Mouse (Mus musculus) embryo, embryonic 11.5 days (tissue): ENCODE measurements around the gene Esrrg.

Source experiments
- DNase-seq: peaks from one replicate; pipeline ENCODE4 v3.0.0-alpha.2; 2012; ENCODE audit warnings: low read depth, low spot score

The Esrrg gene

DNA sequence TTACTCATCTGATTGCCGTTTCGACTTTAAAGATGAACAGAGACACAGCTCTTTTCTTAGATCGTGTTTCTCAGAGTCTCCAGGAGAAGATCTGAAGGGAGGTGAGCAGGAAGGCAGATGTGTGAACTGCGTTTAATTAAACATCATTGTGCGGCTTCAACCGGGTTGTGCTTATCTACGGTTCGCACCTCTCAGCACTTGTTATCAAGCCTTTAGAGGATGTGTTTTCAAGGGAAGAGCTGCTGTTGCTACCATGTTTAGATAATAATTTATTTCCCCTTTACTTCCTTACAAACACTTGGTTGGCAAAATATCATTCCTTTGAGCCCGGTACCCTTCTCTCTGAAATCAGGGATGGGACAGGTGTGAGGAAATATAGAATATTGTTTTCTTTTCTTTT lies 460.2 kb downstream of the Esrrg start:
- no peak for DNase-seq

GRCm38 (mm10) chr1:188069849-188070248 lies 461.3 kb downstream of the Esrrg start:
- no peak for DNase-seq

- DNase-seq = no peak
Measured at GRCm38 (mm10) chr1:188077561-188078195, 469.1 kb downstream of the Esrrg start.

DNA sequence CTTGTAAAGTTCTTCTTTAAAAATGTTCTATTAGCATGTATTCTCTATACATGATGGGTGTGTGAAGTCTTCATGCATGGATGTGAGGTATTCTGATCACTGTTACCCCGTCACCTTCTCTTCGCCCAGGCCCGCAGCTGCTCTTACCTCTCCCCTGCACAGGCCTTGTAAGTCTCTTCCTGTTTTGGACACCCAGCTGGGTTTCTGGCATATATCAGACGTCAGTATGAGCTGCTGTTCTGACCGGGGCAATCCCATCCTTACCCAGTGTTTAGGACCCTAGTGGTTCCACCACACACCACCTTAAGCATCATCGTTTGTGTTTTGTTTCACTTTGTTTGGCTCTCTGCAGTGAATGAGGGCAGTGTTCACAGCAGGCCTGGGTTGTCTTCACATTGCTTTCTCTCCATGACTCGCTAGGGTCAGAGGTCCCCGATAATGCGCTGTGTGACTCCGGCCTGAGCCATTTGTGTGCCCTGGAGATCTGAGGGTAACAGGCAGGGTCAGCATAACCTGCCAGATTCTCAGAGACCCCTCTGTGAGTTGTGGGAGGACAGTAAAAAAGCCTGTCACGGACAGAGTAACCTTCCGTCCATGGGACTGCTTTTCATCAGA lies 471.8 kb downstream of the Esrrg start:
- DNase-seq = no peak

DNA sequence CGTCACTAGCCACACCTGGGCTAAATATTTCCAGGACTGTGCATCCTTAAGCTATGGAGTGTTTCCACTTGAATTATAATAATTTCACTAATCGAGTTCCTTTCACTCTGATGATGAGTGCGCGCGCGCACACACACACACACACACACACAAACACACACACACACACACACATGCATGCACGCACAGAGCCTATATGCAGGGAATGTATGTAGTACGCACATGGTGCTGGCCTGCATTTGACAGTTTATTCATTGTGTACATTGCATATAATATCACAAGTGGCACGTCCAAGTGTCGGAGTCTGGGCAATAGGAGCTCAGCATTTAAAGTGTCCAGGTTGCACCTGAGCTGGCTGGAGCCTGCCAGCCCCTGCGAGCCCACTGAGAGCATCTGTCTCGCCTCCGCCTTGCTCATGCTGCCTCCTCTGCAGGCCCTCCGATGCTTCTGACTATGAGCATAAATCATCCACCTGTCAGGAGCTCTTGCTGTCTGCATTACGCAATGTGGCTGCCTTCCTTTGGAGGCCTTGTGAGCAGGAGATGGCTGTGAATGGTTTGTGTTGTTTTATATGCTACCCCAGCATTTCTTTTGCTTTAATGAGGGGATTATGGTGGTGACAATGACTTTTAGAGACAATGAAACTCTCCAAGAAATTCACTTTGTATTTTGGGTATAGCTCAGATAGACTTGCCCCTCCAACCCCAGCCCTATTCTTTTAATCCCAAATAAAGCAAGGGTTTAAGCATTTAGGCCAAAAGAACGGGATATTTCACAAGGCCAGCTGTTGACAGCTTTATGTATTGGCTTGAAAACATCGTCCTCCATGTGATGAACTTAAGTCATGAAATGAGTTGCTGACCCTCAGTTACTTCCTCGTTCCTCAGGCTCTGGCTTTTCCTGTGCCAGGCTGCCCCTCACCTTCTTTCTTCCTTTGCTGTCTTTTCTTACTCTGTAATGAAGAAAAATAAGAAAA lies 474.4 kb downstream of the Esrrg start:
- peak; percentile 34 for DNase-seq

DNA sequence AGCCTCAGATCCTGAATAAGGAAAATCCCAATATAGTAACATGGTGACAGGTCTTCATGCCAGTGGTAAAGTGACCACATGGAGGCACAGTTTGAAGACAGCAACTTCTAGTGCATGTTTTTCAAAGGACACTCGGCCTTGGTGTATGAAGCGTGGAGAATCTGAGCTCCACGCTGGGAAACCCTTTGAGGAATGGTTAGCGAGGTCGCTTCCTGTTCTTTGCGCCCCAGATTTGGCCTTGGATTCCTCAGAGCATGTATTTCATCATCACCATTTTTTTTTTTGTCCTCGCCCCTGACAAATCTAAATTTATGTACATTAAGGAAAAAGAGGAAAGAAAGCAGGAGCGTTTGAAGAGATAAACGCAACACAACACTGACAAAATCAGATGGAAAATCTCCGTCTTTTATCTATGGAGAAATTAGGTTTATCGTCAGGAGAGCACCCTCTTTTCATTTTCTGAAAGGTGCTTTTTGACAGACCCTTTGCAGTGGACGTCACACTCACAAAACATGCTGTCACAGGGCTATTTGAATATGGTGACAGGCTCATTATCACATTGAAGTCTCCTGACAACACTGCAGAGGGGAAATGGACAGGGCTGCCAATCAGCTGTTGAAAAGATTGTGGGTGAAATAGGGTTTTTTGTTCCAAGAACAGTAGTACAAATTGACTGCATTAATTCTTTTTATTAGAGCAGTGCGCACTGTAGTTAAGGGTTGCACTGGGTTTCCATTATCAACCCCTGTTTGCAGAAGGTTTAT lies 476.7 kb downstream of the Esrrg start:
- DNase-seq = no peak

DNA sequence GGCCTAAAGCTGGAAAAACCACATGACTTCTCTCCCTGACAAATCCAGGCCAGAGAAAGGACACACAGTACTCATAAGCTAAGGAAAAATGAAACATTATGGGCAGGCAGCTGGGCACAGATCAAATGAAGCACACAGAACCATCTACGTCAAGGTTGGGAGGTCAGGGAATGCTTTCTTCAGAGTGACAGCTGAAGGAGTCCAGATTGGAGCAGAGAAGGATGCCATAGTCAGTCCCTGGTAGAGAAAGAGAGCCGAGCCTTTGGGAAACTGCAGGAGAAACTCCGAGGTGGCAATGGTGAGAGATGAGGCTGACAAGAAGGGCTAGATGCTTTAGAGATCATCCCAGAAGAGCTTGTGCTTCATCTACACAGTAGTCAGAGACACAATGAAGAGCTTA lies 485.1 kb downstream of the Esrrg start:
- no peak for DNase-seq

GRCm38 (mm10) chr1:188101832-188102231 lies 493.2 kb downstream of the Esrrg start:
- DNase-seq = no peak

DNA sequence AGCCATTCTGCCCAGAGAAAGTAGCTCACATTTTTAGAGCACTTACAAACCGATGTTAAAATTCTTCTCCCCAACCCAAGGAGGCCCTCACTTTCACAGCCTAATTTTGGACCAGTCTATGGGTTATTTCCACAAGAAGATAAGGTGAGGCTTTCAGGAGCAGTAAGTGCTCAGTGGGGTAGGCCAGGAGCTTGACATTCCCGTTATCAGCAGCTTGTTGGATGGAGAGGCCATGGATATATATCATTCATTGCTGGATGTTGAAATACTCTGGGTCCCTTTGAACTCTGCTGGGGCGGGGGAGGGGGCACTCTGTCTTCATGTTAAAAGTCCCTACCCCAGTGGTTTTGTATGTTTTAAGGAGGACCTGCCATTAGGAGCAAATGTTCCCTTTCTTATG lies 494.6 kb downstream of the Esrrg start:
- no peak for DNase-seq

DNA sequence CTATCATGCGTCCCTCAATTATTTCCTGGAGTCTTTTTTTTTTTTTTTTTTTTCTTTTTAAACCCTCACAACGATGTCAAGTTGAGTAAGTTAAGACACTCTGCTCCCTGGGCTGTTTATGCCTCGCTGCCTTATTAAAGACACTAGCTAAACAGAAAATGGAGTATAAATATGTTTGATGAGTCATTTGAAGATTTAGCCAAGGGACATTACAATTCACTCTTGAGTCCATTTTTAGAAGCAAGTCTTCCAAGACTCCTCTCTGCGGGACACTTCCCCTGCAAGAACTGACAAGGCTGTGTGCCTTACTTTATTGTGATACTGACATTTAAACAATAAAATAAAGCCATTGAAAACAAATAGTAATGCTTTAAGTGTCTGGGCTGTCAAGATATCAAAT lies 496.9 kb downstream of the Esrrg start:
- no peak for DNase-seq

GRCm38 (mm10) chr1:188107946-188108345 lies 499.4 kb downstream of the Esrrg start:
- DNase-seq = no peak

GRCm38 (mm10) chr1:188111552-188111951 lies 503.0 kb downstream of the Esrrg start:
- no peak for DNase-seq

DNA sequence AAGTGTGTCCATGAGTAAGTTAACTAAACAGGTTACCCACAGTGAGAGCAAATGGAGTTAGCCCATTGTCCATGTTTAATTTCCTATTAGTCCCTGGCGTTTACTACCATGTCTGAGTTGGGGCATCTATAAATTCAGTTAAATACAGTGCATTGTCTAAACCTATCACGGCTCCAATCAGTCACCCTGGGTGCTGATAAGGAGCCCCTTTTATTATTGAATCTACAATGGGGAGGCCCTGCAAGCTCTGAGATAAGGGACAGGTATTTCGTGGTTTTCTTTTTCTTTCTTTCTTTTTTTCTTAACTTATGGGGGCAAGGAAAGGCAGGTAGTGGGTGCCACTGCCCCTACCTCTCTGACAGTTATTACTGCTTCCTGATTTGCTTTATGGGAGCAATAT lies 504.6 kb downstream of the Esrrg start:
- no peak for DNase-seq

- DNase-seq = no peak
Measured at GRCm38 (mm10) chr1:188118125-188118524, 509.5 kb downstream of the Esrrg start.

DNA sequence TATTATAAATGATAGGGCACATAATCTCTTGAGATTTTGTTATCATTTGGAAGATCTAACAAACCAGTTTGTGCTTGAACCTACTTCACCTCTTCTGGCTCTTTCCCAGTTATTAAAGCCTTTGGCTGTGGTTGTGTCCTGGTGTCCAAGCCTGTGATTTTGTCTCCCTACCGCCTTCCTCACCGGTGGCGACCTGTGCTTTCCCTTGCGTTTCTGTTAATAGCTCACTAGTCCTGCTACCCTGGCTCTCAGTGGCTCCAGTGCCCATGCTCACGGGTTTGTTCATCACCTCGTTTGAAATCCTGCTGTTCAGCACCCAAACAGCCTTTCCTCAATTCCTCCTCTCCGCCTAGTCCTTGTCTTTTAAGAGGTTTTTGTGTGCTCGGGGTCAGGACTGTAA lies 511.2 kb downstream of the Esrrg start:
- DNase-seq = no peak

- no peak for DNase-seq
Measured at GRCm38 (mm10) chr1:188125521-188126021, 517.0 kb downstream of the Esrrg start.

- DNase-seq = no peak
Measured at GRCm38 (mm10) chr1:188136126-188136525, 527.5 kb downstream of the Esrrg start.

- DNase-seq = no peak
Measured at GRCm38 (mm10) chr1:188139473-188139872, 530.9 kb downstream of the Esrrg start.

DNA sequence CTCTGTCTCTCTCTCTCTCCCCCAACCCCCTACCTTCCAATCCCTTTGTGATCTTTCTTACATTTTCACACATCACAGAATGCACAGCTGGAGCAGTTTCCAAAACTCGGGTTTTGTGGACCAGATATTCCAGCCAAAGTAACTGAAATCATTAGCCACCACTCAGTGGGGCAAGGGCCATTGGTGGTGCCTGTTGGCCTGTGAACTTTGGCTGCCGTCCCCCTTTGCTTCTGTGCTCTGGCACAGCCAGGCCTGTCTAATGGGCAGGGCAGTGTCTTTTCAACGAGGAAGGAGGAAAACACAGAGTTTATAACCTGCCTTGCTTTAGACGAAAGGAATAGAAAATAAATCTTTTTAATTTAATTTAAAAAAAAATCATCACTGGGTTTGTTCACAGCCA lies 531.6 kb downstream of the Esrrg start:
- DNase-seq = no peak

DNA sequence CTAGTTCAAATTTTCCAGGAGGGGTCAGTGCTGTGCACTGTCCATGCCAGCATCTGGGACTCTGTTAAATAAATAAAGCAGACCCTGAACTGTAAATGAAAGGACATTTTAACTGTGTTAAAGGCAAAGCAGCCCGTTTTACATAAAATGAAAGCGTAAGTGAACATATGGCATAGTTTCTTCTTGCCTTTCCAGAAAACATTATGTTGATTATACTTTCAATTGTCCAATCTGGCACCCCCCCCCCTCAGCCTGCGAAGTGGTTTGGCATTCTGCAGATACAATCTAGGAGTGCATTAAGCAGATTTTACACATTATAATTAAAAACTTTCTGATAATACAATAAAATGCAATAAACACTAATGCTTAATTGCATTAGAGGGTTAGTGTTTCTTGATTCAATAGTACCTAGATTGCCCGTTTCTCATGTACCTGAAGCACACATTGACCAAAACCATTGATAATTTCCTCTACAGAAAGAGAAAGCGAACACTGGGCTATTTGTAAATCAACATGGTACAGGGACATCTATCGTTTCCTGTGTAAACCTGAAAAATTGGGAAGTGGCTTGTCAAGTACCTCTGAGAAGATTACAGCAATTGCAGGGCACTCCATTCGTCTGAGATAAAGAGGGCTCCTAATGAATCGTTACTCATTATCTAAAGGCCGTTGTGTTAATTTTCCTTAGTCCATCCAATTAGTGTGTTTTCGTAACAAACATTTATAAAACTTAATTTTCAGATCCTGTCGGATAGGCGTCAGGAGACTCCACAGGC lies 539.0 kb downstream of the Esrrg start:
- no peak for DNase-seq

GRCm38 (mm10) chr1:188151066-188151465 lies 542.5 kb downstream of the Esrrg start:
- DNase-seq = no peak
